ENCODE assay signal across 8 mouse cellular contexts in the genomic region with DNA sequence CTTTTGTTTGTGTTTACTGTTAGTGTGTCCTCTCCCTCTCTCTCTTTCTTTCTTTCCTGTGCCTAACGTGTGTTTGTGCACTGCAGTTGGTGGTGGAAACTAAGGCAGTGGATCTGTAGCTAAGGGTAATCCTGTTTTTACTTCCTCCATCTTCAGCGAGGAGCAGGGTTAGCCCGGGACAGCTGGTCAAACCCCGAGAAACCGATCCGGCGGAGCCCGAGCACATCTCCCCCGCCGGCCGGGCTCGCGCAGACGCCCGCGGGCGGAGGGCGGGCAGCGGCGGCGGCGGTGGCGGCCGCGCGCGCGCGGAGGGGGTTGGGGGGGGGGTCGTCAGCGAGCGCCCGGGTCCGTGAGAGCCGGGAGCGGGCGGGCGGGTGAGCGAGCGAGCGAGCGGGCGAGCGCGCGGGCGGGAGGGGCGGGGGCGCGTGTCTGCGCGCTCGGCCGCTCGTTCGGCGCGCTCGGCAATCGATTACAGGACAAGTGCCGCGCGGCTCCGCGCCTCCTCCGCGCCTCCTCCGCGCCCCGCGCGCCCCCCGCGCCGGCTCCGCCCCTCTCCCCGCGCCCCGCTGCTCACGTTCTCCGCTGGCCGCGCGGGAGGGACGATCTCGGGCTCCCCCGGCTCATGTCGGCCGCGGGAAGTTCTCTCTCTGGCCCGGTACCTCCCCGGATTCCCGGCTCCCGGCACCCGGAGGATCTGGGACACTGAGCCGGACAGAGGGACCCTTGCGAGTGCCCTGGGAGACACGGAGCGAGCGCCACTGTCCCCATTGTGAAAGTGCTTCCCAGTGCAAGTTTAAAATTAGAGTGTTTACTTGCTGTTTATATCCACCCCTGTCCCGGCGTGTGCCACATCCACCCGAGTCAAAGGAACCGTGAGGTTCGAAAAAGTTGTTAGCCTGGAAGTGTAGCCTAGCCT. TPM values are rescaled to one million over a fixed set of nuclear protein-coding genes. Genes with fewer than 3 reads are reported as not detected.
DNase-seq lines count a peak whose midpoint lies in the region; ATAC-seq and TF ChIP-seq lines count a peak whose summit lies in the region.

A gene (minus strand): TSS at position 170 of the 916 bp plus-strand sequence.

- no peaks in the 10 kb centered on the region for H3K9me3 ChIP-seq in erythroblast, embryonic 14.5 days (ENCODE audit: control insufficient read depth, low read length)
- no peaks in the 10 kb centered on the region for H3K9me3 ChIP-seq in heart, embryonic 12.5 days (replicated peaks)
- H3K9me3 ChIP-seq in kidney, embryonic 16.5 days (ENCODE audit: low read length), result no peaks in the 10 kb centered on the region
- H3K9me3 ChIP-seq in midbrain, postnatal 0 days (ENCODE audit: low read length), result no peaks in the 10 kb centered on the region

- H3K27me3 ChIP-seq in erythroblast, embryonic 14.5 days (ENCODE audit: control insufficient read depth), result peaks cover 59% of the 10 kb centered on the region
- H3K27me3 ChIP-seq in heart, embryonic 12.5 days (replicated peaks), result no peaks in the 10 kb centered on the region
- no peaks in the 10 kb centered on the region for H3K27me3 ChIP-seq in kidney, embryonic 16.5 days (ENCODE audit: insufficient read depth, low read length)
- no peaks in the 10 kb centered on the region for H3K27me3 ChIP-seq in midbrain, postnatal 0 days (ENCODE audit: insufficient read depth, low read length)

- DNase-seq in B cell, adult 2 months, result peak; percentile 19 to 36
- peak; percentile 90 for DNase-seq in brain, adult 2 months (ENCODE audit: low read depth, low spot score)
- DNase-seq in liver, result peak; percentile 73
- DNase-seq in midbrain, postnatal 0 days (ENCODE audit: low spot score), result peak; percentile 90
- DNase-seq in spleen, postnatal 10 days (ENCODE audit: low spot score in 2 of 2), result peak; percentile 46 to 68

- H3K4me1 ChIP-seq in erythroblast, embryonic 14.5 days (ENCODE audit: control insufficient read depth), result peaks cover 23% of the 10 kb centered on the region
- H3K4me1 ChIP-seq in heart, embryonic 12.5 days (replicated peaks), result peaks cover 6% of the 10 kb centered on the region
- peaks cover 5% of the 10 kb centered on the region for H3K4me1 ChIP-seq in kidney, embryonic 16.5 days (ENCODE audit: insufficient read depth, low read length)
- H3K4me1 ChIP-seq in midbrain, postnatal 0 days (ENCODE audit: insufficient read depth, low read length), result no peaks in the 10 kb centered on the region

- peak within 1 kb of the TSS; percentile 90 for H3K27ac ChIP-seq in heart, embryonic 12.5 days (ENCODE audit: poor library complexity, severe bottlenecking)
- H3K27ac ChIP-seq in kidney, embryonic 16.5 days (ENCODE audit: low read length), result peak within 1 kb of the TSS; percentile 85
- peak within 1 kb of the TSS; percentile 78 for H3K27ac ChIP-seq in midbrain, postnatal 0 days (ENCODE audit: low read depth, low read length)

- peak within 1 kb of the TSS; percentile 65 for H3K4me3 ChIP-seq in erythroblast, embryonic 14.5 days (replicated peaks)
- H3K4me3 ChIP-seq in heart, embryonic 12.5 days, result peak within 1 kb of the TSS; percentile 77
- peak within 1 kb of the TSS; percentile 69 for H3K4me3 ChIP-seq in kidney, embryonic 16.5 days (ENCODE audit: low read length)
- peak within 1 kb of the TSS; percentile 82 for H3K4me3 ChIP-seq in midbrain, postnatal 0 days (ENCODE audit: low read depth, low read length)

- H3K9ac ChIP-seq in heart, embryonic 12.5 days, result peak within 1 kb of the TSS; percentile 82
- H3K9ac ChIP-seq in kidney, embryonic 16.5 days (replicated peaks; ENCODE audit: low read length), result peak within 1 kb of the TSS; percentile 78
- H3K9ac ChIP-seq in midbrain, postnatal 0 days (replicated peaks; ENCODE audit: low read length, poor library complexity, severe bottlenecking), result peak within 1 kb of the TSS; percentile 56; the same call in 1 of the 2 replicates

- peak within 1 kb of the TSS; percentile 91 for H3K4me2 ChIP-seq in heart, embryonic 12.5 days
- H3K4me2 ChIP-seq in kidney, embryonic 16.5 days (replicated peaks; ENCODE audit: low read depth, low read length), result peak within 1 kb of the TSS; percentile 77
- peak within 1 kb of the TSS; percentile 83 for H3K4me2 ChIP-seq in midbrain, postnatal 0 days (ENCODE audit: low read depth, low read length, poor library complexity, severe bottlenecking)

- no peaks in the 10 kb centered on the region for H3K36me3 ChIP-seq in erythroblast, embryonic 14.5 days (ENCODE audit: control insufficient read depth)
- H3K36me3 ChIP-seq in heart, embryonic 12.5 days, result no peaks in the 10 kb centered on the region
- no peaks in the 10 kb centered on the region for H3K36me3 ChIP-seq in kidney, embryonic 16.5 days (ENCODE audit: insufficient read depth, low read length)
- H3K36me3 ChIP-seq in midbrain, postnatal 0 days (ENCODE audit: insufficient read depth, low read length), result no peaks in the 10 kb centered on the region

- WGBS in heart, embryonic 12.5 days, result 1% methylated on average over 56 of the region's 105 CpGs
- WGBS in kidney, embryonic 16.5 days, result under 1% methylated on average over 57 of the region's 105 CpGs
- under 1% methylated on average over 41 of the region's 105 CpGs for WGBS in midbrain, postnatal 0 days

- ATAC-seq in heart, embryonic 12.5 days (ENCODE audit: insufficient number of reproducible peaks, low FRiP score), result peak; percentile 90
- peak; percentile 93 for ATAC-seq in kidney, embryonic 16.5 days (ENCODE audit: low FRiP score, low TSS enrichment)
- ATAC-seq in midbrain, postnatal 0 days (ENCODE audit: low FRiP score), result peak; percentile 96

- no peak for TF ChIP-seq CTCF in midbrain, postnatal 0 days (IDR thresholded peaks at IDR 0.05)

RNA-seq across cellular contexts. Expression of the gene that starts here (rescaled TPM):
- under 0.01 and 0.01 TPM in 2 replicates for polyA plus RNA-seq in erythroblast, embryonic 14.5 days (2012)
- 2.6 and 2.9 TPM in 2 replicates for polyA plus RNA-seq in heart, embryonic 12.5 days (2016; fragmentation: Nextera tagmentation; extraction: Ambion mirVana)
- 3.5 and 6.1 TPM in 2 replicates for polyA plus RNA-seq in kidney, embryonic 16.5 days (2015; fragmentation: Nextera tagmentation; extraction: Ambion mirVana)
- 5.0 and 6.0 TPM in 2 replicates for total RNA-seq in midbrain, postnatal 0 days (2014; rRNA removed)
- 1.2 and 1.3 TPM in 2 replicates for polyA plus RNA-seq in midbrain, postnatal 0 days (2015; fragmentation: Nextera tagmentation; extraction: Ambion mirVana)

Comparison
In these comparisons a context has a peak if more than half of its experiments do, and no peak if none do; other contexts are left out.
1. Peak in every context shown above with its lines: DNase-seq, ATAC-seq, H3K4me3 ChIP-seq and H3K27ac ChIP-seq.
2. DNase-seq: peak in every context shown above with its lines; median percentile 90 in brain, adult 2 months; 90 in midbrain, postnatal 0 days; 73 in liver; 57 in spleen, postnatal 10 days; 28 in B cell, adult 2 months.